Mouse (Mus musculus): ENCODE measurements around the gene Robo1.

Gene Robo1

GRCm38 (mm10) chr16:72839031-72839430 is 530.9 kb downstream of the Robo1 start:
- DNase-seq, result no peak

DNA sequence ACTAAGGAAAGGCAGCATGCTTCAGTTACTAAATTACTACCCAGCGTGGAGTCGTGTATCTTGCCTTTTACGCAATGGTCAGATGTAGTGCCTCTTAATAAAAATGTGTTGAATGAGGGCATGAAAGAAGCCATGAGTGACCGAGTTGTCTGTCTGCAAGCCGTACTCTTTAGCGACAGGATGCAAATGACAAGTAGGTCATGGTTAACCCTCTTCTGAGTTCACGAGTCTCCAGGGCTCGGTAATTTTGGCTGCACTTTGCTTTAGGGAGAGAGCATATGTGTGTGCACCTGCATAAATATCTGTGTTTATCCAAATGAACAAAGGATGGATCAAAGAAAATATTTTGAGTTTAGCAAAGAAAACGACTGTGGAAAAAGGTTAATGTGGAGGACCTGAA is 533.0 kb downstream of the Robo1 start:
- no peak for DNase-seq

- DNase-seq, result no peak
These were observed 546.0 kb downstream of the Robo1 start for GRCm38 (mm10) chr16:72854101-72854500.

GRCm38 (mm10) chr16:72854809-72855503 is 546.9 kb downstream of the Robo1 start:
- no peak for DNase-seq

GRCm38 (mm10) chr16:72861707-72862277 is 553.7 kb downstream of the Robo1 start:
- no peak for DNase-seq

DNA sequence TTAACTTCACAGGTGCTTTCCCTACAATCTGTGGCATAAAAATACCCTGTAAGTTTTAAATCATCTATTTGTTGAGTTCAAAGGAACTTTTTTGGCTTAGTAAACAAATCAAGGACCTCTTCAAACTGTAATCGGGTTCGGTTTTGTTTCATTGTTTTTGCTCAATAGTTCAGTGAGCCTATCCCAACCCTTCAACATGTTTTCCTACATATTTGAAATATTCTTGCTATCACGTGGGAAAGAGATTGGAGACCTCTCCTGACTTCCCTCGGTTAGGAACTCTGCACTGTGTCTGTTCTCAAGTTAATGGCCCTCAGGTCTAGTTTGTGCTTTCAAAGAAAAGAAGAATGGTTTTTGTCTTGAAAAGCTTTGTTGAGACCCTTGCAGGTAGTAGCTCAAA is 557.9 kb downstream of the Robo1 start:
- DNase-seq, result no peak

- no peak for DNase-seq
These were observed 567.0 kb downstream of the Robo1 start for GRCm38 (mm10) chr16:72874934-72875732.

- DNase-seq, result no peak
These were observed 580.0 kb downstream of the Robo1 start for GRCm38 (mm10) chr16:72888108-72888507.

GRCm38 (mm10) chr16:72889401-72889800 is 581.3 kb downstream of the Robo1 start:
- DNase-seq, result no peak

DNA sequence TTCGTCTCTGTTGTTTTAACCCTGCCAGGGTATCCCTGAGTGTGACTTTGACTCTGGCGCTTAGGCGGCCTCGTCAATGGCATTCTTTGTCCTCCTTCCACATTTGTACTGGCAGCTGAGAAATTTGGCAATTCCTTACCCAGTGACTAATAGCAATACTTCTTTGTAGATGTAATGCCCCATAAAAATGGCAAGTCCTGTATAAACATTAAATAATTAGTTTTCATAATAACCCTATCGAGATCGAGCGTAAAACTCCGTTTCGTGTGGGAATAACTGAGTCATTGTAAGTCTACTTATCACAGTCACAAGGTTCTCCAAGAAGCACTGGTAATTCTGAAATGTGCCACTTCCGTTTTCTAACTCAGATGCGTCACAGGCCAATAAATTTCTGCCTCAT is 589.0 kb downstream of the Robo1 start:
- no peak for DNase-seq

GRCm38 (mm10) chr16:72908895-72909294 is 600.8 kb downstream of the Robo1 start:
- DNase-seq, result no peak

DNA sequence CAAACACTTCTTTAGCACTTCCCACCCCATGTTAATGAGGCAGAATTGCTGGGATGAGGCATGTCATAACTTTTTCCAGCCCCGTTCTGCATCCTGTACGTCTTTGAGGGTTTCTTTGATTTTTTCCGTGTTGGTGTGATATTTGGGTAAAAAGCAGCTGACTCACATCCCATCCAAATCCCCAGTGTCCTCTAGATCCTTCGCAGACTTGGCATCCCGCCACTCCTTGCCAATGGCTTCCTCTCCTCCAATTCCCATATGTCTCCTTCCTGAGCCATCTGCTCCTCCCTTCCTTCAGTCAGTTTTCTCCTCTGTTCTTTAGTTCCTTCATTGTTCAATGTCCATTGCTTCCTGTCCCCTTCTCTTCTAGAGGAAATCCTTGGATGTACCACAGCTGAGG is 605.0 kb downstream of the Robo1 start:
- no peak for DNase-seq

- no peak for DNase-seq
These were observed 606.0 kb downstream of the Robo1 start for GRCm38 (mm10) chr16:72914068-72914630.

DNA sequence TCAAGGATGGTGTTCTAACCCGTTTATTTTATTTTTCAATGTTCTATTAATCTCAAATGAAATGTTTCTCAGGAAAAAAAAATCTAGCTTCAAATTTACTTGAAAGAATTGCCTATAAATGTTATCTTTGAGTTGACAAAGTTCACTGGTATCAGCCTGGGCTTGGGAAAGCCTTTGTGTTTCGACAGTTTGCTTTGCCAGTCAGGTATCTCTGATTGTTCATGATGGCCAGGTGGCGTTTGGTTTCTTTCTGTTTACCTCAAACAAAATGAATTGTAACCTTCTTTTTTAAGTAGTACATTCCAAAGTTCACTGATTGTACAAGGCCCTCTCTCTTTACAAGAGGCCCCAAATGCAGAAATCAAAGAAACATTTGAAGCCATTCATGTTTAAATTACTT is 611.9 kb downstream of the Robo1 start:
- DNase-seq, result no peak

DNA sequence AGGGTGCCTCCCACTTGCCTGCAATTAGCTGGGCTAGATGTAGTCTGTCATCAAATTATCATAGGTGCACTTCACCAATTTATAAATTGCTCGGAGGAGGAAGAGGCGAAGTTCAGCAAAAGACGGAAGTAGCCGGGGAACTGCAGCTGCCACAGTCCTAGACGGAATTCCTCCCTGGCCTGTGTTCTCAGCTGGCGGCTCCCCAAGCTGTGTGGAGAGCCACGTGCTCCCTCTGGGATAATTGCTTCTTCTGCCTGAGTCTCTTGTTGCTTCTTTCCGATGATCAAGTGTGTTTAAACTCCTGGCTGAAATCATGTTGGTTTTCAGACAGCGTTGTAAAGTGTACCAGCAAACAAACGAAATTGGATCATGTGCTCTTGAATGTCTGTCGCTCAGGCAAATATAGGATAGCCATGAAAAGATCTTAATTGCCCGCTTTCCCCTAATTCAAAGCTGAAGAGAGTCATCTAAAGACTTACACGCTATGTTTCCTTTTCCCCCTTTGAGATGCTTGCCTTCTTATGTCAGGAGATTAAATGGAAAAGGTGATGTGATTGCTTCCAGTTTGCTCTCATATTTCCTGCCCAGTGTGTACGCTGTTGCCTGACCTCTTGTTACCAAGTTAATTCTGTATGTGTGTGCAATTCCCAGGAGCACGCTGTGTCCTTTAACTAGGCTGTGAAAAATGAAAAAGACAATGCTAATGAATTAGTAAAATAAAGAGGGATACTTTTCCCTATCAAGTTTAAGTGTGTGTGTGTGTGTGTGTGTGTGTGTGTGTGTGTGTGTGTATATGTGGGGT is 616.5 kb downstream of the Robo1 start:
- DNase-seq, result no peak

DNA sequence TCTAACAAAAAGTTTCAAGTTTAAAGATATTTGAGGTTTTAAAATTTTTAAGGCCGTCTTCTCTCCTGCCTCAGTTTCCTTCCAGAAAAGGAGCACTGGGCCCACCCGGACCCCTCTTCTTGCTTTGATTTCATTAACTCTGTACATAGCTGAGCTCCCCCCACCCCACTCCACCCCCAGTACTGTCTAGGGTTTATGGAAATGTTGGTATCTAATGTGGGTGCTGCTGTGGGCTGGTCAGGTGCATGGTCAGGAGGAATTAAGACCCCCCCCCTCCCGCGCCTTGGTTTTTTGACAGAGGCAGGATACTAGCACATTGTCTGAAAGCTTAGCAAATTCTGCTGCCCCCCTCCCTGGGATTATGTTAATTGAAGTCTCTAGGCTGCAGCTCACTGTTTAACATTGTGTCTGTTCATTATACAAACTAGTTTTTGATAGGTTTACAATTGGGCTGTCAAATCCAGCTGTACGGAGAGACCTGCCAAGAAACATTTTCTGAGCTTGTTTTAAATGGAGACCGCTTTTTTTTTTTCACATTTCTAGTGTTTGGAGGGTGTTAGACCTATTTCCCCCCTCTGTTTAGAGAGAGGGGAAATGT is 620.5 kb downstream of the Robo1 start:
- no peak for DNase-seq

DNA sequence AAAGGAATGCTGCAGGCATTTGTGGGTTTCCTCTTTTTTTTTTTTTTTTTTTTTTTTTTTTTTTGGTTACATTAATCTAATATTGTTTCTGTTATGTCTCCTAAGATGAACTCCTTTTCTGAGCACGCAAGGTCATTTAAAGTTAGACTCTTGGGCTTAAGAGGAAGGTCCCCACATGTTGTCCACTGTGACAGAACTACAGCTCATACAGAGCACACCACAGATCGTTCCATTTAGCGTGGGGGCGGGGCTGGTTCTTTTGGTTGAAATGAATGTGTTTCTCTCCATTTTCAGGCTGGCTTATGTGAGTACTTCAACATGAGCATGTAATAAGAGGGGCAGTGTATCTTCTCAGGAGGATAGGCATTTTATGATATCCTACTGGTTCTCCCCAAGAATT is 622.8 kb downstream of the Robo1 start:
- DNase-seq, result no peak

DNA sequence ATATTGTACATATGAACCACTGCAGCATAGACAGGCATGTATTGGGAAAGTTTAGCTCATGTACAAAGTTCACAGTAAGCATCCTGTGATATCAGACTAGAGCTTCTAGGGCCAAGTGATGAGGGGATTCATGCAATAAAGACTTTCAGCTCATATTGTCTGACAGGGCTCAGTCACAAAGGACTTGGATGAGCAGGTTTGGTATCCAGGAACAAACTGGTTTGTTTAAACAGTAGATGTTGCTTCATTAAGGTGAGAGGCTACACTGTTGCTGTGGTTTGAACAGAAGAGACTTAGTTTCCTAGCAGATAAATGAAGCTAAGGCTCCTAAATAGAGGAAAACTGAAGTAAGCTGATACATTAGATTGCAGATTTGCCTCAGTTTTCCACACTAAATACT is 626.8 kb downstream of the Robo1 start:
- no peak for DNase-seq

- DNase-seq, result no peak
These were observed 629.1 kb downstream of the Robo1 start for GRCm38 (mm10) chr16:72937183-72937582.

DNA sequence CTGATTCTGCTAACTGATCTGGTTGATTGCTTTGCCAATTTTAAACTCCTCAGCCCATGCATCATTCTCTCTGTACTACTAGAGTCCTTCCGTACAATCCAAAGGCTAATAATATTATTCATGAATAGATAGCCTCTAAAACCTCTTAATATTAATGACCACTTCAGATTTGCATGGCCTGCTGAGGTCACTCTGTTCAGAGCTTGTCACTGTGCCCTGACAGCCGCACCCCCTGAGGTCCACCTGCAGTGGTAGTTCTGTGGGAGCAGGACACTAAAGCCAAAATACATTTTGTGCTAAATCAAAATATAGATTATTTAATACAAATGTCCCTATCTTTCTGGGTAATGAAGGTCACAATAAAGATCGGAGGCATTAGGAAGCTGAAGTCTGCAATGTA is 631.8 kb downstream of the Robo1 start:
- no peak for DNase-seq

GRCm38 (mm10) chr16:72940786-72941185 is 632.7 kb downstream of the Robo1 start:
- no peak for DNase-seq

- no peak for DNase-seq
These were observed 636.3 kb downstream of the Robo1 start for GRCm38 (mm10) chr16:72944403-72944802.

DNA sequence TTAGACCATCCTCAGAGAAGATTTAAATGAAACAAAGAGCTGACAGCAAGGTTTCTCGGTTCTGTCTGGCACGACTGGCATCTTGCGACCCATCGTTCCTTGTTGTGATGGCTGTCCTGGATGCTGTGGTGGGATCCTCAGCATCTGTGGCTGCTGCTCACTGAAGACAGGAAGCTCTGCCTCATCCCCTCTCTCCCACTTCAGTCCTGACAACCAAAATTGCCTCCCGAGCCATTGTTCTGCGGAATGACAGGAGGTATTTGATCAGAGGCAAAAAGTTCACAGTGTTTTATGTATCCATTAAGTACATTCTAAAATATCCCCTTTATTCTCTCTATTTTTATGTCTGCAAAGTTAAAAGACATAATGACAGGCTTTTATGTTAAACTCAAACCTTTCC is 643.9 kb downstream of the Robo1 start:
- no peak for DNase-seq
